Comparison of ENCODE assay signal across 8 mouse cellular contexts in genomic region chr17:49563830-49564470, GRCm38 (mm10). TPM values are rescaled to one million over a fixed set of nuclear protein-coding genes. Genes with fewer than 3 reads are reported as not detected.
A peak's percentile ranks its signal among the peaks of the same experiment; 100 is the strongest.
DNase-seq lines count a peak whose midpoint lies in the region; ATAC-seq and TF ChIP-seq lines count a peak whose summit lies in the region.

Gene Daam2 (minus strand): TSS chr17:49564343.

- H3K27me3 ChIP-seq in megakaryocyte, embryonic 14.5 days (replicated peaks), result peaks cover 25% of the 10 kb centered on the region
- peaks cover 11% of the 10 kb centered on the region for H3K27me3 ChIP-seq in forebrain, embryonic 13.5 days
- H3K27me3 ChIP-seq in heart, embryonic 16.5 days (ENCODE audit: control insufficient read depth, insufficient read depth, low read length), result no peaks in the 10 kb centered on the region
- H3K27me3 ChIP-seq in liver, embryonic 14.5 days (ENCODE audit: control insufficient read depth, insufficient read depth, low read length), result peaks cover 11% of the 10 kb centered on the region

- no peaks in the 10 kb centered on the region for H3K36me3 ChIP-seq in megakaryocyte, embryonic 14.5 days (replicated peaks; ENCODE audit: low read length)
- no peaks in the 10 kb centered on the region for H3K36me3 ChIP-seq in forebrain, embryonic 13.5 days (ENCODE audit: poor library complexity, severe bottlenecking)
- H3K36me3 ChIP-seq in heart, embryonic 16.5 days (ENCODE audit: control insufficient read depth, insufficient read depth), result no peaks in the 10 kb centered on the region
- H3K36me3 ChIP-seq in liver, embryonic 14.5 days (replicated peaks; ENCODE audit: control insufficient read depth, insufficient read depth, low read depth), result no peaks in the 10 kb centered on the region

- H3K4me2 ChIP-seq in forebrain, embryonic 13.5 days, result peak within 1 kb of the TSS; percentile 80
- peak within 1 kb of the TSS; percentile 84 for H3K4me2 ChIP-seq in heart, embryonic 16.5 days (ENCODE audit: low read depth, low read length)
- peak within 1 kb of the TSS; percentile 31 for H3K4me2 ChIP-seq in liver, embryonic 14.5 days (ENCODE audit: low read depth)

- H3K4me1 ChIP-seq in megakaryocyte, embryonic 14.5 days, result no peaks in the 10 kb centered on the region; the same call in 1 of the 2 replicates
- H3K4me1 ChIP-seq in forebrain, embryonic 13.5 days, result peaks cover 20% of the 10 kb centered on the region
- H3K4me1 ChIP-seq in heart, embryonic 16.5 days (ENCODE audit: control insufficient read depth, insufficient read depth, low read length), result peaks cover 8% of the 10 kb centered on the region
- no peaks in the 10 kb centered on the region for H3K4me1 ChIP-seq in liver, embryonic 14.5 days (replicated peaks; ENCODE audit: control insufficient read depth in 2 of 2, insufficient read depth in 2 of 2, low read length in 1 of 2)
- H3K4me1 ChIP-seq in olfactory bulb, adult 2 months (ENCODE audit: control insufficient read depth, insufficient read depth, low read length), result peaks cover 18% of the 10 kb centered on the region

- no peak within 1 kb of the TSS for H3K27ac ChIP-seq in forebrain, embryonic 13.5 days
- H3K27ac ChIP-seq in heart, embryonic 16.5 days (ENCODE audit: low read length), result peak within 1 kb of the TSS; percentile 83
- H3K27ac ChIP-seq in liver, embryonic 14.5 days, result no peak within 1 kb of the TSS
- peak within 1 kb of the TSS; percentile 34; the same call in 1 of the 2 replicates for H3K27ac ChIP-seq in olfactory bulb, adult 2 months (ENCODE audit: insufficient read depth, low read depth, low read length)

- peaks cover 10% of the 10 kb centered on the region; the same call in 1 of the 2 replicates for H3K9me3 ChIP-seq in megakaryocyte, embryonic 14.5 days
- no peaks in the 10 kb centered on the region for H3K9me3 ChIP-seq in forebrain, embryonic 13.5 days (replicated peaks)
- no peaks in the 10 kb centered on the region for H3K9me3 ChIP-seq in heart, embryonic 16.5 days (replicated peaks; ENCODE audit: control insufficient read depth, low read length)
- no peaks in the 10 kb centered on the region for H3K9me3 ChIP-seq in liver, embryonic 14.5 days (ENCODE audit: control insufficient read depth, low read length)

- no peak for TF ChIP-seq EP300 in liver, embryonic 14.5 days (IDR thresholded peaks at IDR 0.05; ENCODE audit: low read depth)

- no peak for TF ChIP-seq CTCF in liver, embryonic 14.5 days (IDR thresholded peaks at IDR 0.05; ENCODE audit: low read depth)
- no peak for TF ChIP-seq CTCF in olfactory bulb, adult 2 months (IDR thresholded peaks at IDR 0.05; ENCODE audit: insufficient read depth, low read depth, low read length)

- H3K9ac ChIP-seq in forebrain, embryonic 13.5 days, result peak within 1 kb of the TSS; percentile 65
- peak within 1 kb of the TSS; percentile 79 for H3K9ac ChIP-seq in heart, embryonic 16.5 days (ENCODE audit: low read length)
- no peak within 1 kb of the TSS for H3K9ac ChIP-seq in liver, embryonic 14.5 days (replicated peaks)

- peak within 1 kb of the TSS; percentile 64 for H3K4me3 ChIP-seq in megakaryocyte, embryonic 14.5 days (replicated peaks)
- H3K4me3 ChIP-seq in forebrain, embryonic 13.5 days, result peak within 1 kb of the TSS; percentile 42
- H3K4me3 ChIP-seq in heart, embryonic 16.5 days (ENCODE audit: low read length), result peak within 1 kb of the TSS; percentile 68
- peak within 1 kb of the TSS; percentile 12 to 41; a peak in 2 of 4 replicates for H3K4me3 ChIP-seq in liver, embryonic 14.5 days (ENCODE audit: insufficient read depth in 1 of 2, low read depth in 2 of 2, low read length in 2 of 2)
- peak within 1 kb of the TSS; percentile 54 for H3K4me3 ChIP-seq in olfactory bulb, adult 2 months (ENCODE audit: insufficient read depth, low read depth, low read length)

- no peak for ATAC-seq in megakaryocyte, adult 5-6 weeks (ENCODE audit: poor library complexity, severe bottlenecking)
- ATAC-seq in forebrain, embryonic 13.5 days, result peak; percentile 92
- ATAC-seq in heart, embryonic 16.5 days (replicated peaks; ENCODE audit: extremely low read depth, insufficient read depth, low FRiP score), result peak; percentile 89
- no peak for ATAC-seq in liver, embryonic 14.5 days (ENCODE audit: insufficient read depth)

- no peak for TF ChIP-seq POLR2A in olfactory bulb, adult 2 months (IDR thresholded peaks at IDR 0.05; ENCODE audit: insufficient read depth, low read depth, low read length)

- DNase-seq in kidney, postnatal 25 days, result peak; percentile 75 to 86
- no peak for DNase-seq in liver, embryonic 14.5 days (ENCODE audit: low read depth in 3 of 3, low spot score in 3 of 3)
- DNase-seq in urinary bladder, postnatal 4 days (ENCODE audit: low spot score in 2 of 2), result peak; percentile 78 to 80

- 3% methylated on average over 38 of the region's 38 CpGs for WGBS in forebrain, embryonic 13.5 days
- 3% methylated on average over 38 of the region's 38 CpGs for WGBS in heart, embryonic 16.5 days
- WGBS in liver, embryonic 14.5 days (ENCODE audit: insufficient replicate concordance), result 6% methylated on average over 38 of the region's 38 CpGs
- WGBS in olfactory bulb, adult 2 months, result 1% methylated on average over 38 of the region's 38 CpGs

RNA-seq across cellular contexts. Expression of gene Daam2, which starts in this region (rescaled TPM):
- not detected in 2 replicates for polyA plus RNA-seq in megakaryocyte, embryonic 14.5 days (2012; ENCODE audit: insufficient read depth, low replicate concordance)
- total RNA-seq in megakaryocyte, adult 5-6 weeks (2015), result not detected in 2 replicates
- under 0.01 and 0.04 TPM in 2 replicates for total RNA-seq in megakaryocyte, adult 5-6 weeks (2017)
- 1.2 TPM in 2 replicates for polyA plus RNA-seq in forebrain, embryonic 13.5 days (2015; fragmentation: Nextera tagmentation; extraction: Ambion mirVana)
- 3.4 and 5.6 TPM in 2 replicates for polyA plus RNA-seq in heart, embryonic 16.5 days (2015; fragmentation: Nextera tagmentation; extraction: Ambion mirVana)
- 0.31 and 0.39 TPM in 2 replicates for polyA plus RNA-seq in liver, embryonic 14.5 days (2012; rRNA removed)
- polyA plus RNA-seq in liver, embryonic 14.5 days (2014; fragmentation: Nextera tagmentation; extraction: Ambion mirVana), result 0.14 and 0.19 TPM in 2 replicates
- polyA plus RNA-seq in olfactory bulb, adult 2 months (2012; ENCODE audit: insufficient read depth, insufficient read length, low replicate concordance, missing spikeins), result not detected in 2 replicates

Comparison
In these comparisons a context has a peak if more than half of its experiments do, and no peak if none do; other contexts are left out.
1. ATAC-seq: peak in forebrain, embryonic 13.5 days (single experiment) and heart, embryonic 16.5 days (single experiment); none in megakaryocyte, adult 5-6 weeks (single experiment) and liver, embryonic 14.5 days (single experiment).
2. H3K27ac ChIP-seq: peak in heart, embryonic 16.5 days (single experiment) and olfactory bulb, adult 2 months (single experiment); none in forebrain, embryonic 13.5 days (single experiment) and liver, embryonic 14.5 days (single experiment).
3. H3K4me2 ChIP-seq: peak in every context shown above with its lines; median percentile 84 in heart, embryonic 16.5 days; 80 in forebrain, embryonic 13.5 days; 31 in liver, embryonic 14.5 days.
4. DNase-seq: peak in kidney, postnatal 25 days (2 of 2) and urinary bladder, postnatal 4 days (2 of 2); none in liver, embryonic 14.5 days (0 of 3).
5. Peak in every context shown above with its lines, with median percentiles within 50 percentile points of each other: H3K4me3 ChIP-seq.